Mouse (Mus musculus): Measurements from ENCODE around the gene Adamtsl1. TPM values are rescaled to one million over a fixed set of nuclear protein-coding genes. Genes with fewer than 3 reads are reported as not detected.

Gene Adamtsl1
- polyA plus RNA-seq, 1 experiment from 2014 or later, result 22.0 TPM

GRCm38 (mm10) chr4:86314442-86314841 lies 800.5 kb downstream of the Adamtsl1 start:
- no peak for ATAC-seq (ENCODE audit: low FRiP score, low read depth)
- 82% methylated on average over 3 of the region's 3 CpGs for WGBS
- Histone ChIP-seq H3K4me1 (no peaks in the 10 kb centered on the region), H3K4me2 (replicated peaks) (no peak overlapping the region), H3K36me3 (no peaks in the 10 kb centered on the region), H3K9me3 (no peaks in the 10 kb centered on the region), H3K27ac (no peak overlapping the region), H3K27me3 (replicated peaks) (no peaks in the 10 kb centered on the region), H3K4me3 (no peak overlapping the region), H3K9ac (no peak overlapping the region)

- Histone ChIP-seq H3K4me2 (replicated peaks) (no peak overlapping the region), H3K9me3 (no peaks in the 10 kb centered on the region), H3K4me3 (no peak overlapping the region), H3K9ac (no peak overlapping the region), H3K27me3 (replicated peaks) (no peaks in the 10 kb centered on the region), H3K27ac (no peak overlapping the region), H3K36me3 (no peaks in the 10 kb centered on the region), H3K4me1 (no peaks in the 10 kb centered on the region)
- no peak for ATAC-seq (ENCODE audit: low FRiP score, low read depth)
- WGBS, result 71% methylated on average over 4 of the region's 4 CpGs
Measured at GRCm38 (mm10) chr4:86315122-86315521, 801.1 kb downstream of the Adamtsl1 start.

GRCm38 (mm10) chr4:86317916-86318542 lies 804.1 kb downstream of the Adamtsl1 start:
- WGBS, result 83% methylated on average over 3 of the region's 3 CpGs
- no peak overlapping the region for H3K4me3 ChIP-seq
- no peak overlapping the region for H3K4me2 ChIP-seq (replicated peaks)
- no peaks in the 10 kb centered on the region for H3K4me1 ChIP-seq
- H3K27ac ChIP-seq, result no peak overlapping the region
- no peaks in the 10 kb centered on the region for H3K27me3 ChIP-seq (replicated peaks)
- ATAC-seq (ENCODE audit: low FRiP score, low read depth), result no peak
- H3K9me3 ChIP-seq, result no peaks in the 10 kb centered on the region
- no peaks in the 10 kb centered on the region for H3K36me3 ChIP-seq
- no peak overlapping the region for H3K9ac ChIP-seq

- no peak overlapping the region for H3K4me2 ChIP-seq (replicated peaks)
- peaks cover 5% of the 10 kb centered on the region for H3K4me1 ChIP-seq
- WGBS, result 74% methylated on average over 2 of the region's 2 CpGs
- no peaks in the 10 kb centered on the region for H3K36me3 ChIP-seq
- H3K9me3 ChIP-seq, result no peaks in the 10 kb centered on the region
- no peak overlapping the region for H3K4me3 ChIP-seq
- H3K27me3 ChIP-seq (replicated peaks), result no peaks in the 10 kb centered on the region
- no peak overlapping the region for H3K9ac ChIP-seq
- no peak for ATAC-seq (ENCODE audit: low FRiP score, low read depth)
- no peak overlapping the region for H3K27ac ChIP-seq
Measured at GRCm38 (mm10) chr4:86325411-86325810, 811.4 kb downstream of the Adamtsl1 start.

GRCm38 (mm10) chr4:86326003-86326402 lies 812.0 kb downstream of the Adamtsl1 start:
- ATAC-seq (ENCODE audit: low FRiP score, low read depth), result no peak
- WGBS, result 86% methylated on average over 5 of the region's 5 CpGs
- H3K36me3 ChIP-seq, result no peaks in the 10 kb centered on the region
- H3K27ac ChIP-seq, result no peak overlapping the region
- H3K9ac ChIP-seq, result no peak overlapping the region
- H3K27me3 ChIP-seq (replicated peaks), result no peaks in the 10 kb centered on the region
- no peak overlapping the region for H3K4me3 ChIP-seq
- H3K9me3 ChIP-seq, result no peaks in the 10 kb centered on the region
- peaks cover 5% of the 10 kb centered on the region for H3K4me1 ChIP-seq
- H3K4me2 ChIP-seq (replicated peaks), result no peak overlapping the region

DNA sequence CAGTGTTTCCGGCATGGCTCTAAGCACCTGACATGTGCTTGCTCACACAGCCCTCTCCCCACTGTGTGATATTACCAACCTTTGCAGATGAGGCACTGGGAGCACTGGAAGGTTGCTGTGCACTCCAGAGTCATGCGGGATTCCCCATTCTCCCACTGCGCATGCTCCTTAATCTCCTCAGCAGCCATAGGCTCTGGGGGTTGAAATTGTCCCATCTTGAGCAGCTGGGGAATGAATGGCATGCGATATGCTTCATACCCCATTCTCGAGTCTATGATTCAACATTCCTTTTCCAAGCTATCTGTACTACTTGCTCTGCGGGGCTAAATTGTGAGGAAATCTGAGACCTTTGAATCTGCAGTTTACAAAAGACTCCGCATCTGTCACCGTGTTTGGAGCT lies 812.7 kb downstream of the Adamtsl1 start:
- no peaks in the 10 kb centered on the region for H3K9me3 ChIP-seq
- no peak overlapping the region for H3K4me2 ChIP-seq (replicated peaks)
- 85% methylated on average over 8 of the region's 8 CpGs for WGBS
- 0 out of 2 replicates have a peak, but pooled peaks have one; percentile 44 for ATAC-seq (ENCODE audit: low FRiP score, low read depth)
- no peaks in the 10 kb centered on the region for H3K36me3 ChIP-seq
- H3K27me3 ChIP-seq (replicated peaks), result no peaks in the 10 kb centered on the region
- no peak overlapping the region for H3K9ac ChIP-seq
- H3K4me3 ChIP-seq, result no peak overlapping the region
- no peak overlapping the region for H3K27ac ChIP-seq
- H3K4me1 ChIP-seq, result peaks cover 5% of the 10 kb centered on the region

- Histone ChIP-seq H3K36me3 (no peaks in the 10 kb centered on the region), H3K4me2 (replicated peaks) (no peak overlapping the region), H3K9ac (no peak overlapping the region), H3K27ac (no peak overlapping the region), H3K9me3 (no peaks in the 10 kb centered on the region), H3K4me1 (peaks cover 5% of the 10 kb centered on the region), H3K27me3 (replicated peaks) (no peaks in the 10 kb centered on the region), H3K4me3 (no peak overlapping the region)
- WGBS, result 93% methylated on average over 1 of the region's 1 CpGs
- ATAC-seq (ENCODE audit: low FRiP score, low read depth), result no peak
Measured at GRCm38 (mm10) chr4:86329481-86329880, 815.5 kb downstream of the Adamtsl1 start.

DNA sequence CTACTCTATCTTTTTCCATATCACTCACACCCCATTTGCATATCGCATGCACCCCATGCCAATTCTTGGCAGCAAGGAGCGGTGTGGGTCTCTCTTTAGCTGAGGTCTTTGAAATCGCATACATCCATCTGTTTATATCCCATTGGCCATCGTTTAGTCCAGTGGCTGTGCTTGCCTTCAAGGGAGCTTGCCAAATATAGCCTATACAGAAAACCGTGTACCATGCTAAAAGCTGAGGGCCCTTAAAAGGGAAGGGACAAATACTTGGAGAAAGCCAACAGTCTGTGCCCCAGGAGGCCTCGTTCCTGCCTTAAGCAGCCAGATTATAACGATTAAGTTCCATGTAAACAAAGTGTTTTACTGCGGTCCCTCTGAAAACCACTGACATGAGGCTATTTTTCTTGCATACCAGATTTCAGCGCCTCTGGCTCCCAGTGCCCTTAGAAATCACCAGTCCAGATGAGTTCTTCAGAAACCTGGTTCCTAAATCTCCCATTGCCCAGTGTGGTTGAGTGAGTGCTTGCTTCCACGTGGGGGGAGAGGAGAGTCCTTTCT lies 822.0 kb downstream of the Adamtsl1 start:
- H3K4me2 ChIP-seq (replicated peaks), result no peak overlapping the region
- no peak for ATAC-seq (ENCODE audit: low FRiP score, low read depth)
- WGBS, result 51% methylated on average over 10 of the region's 10 CpGs

DNA sequence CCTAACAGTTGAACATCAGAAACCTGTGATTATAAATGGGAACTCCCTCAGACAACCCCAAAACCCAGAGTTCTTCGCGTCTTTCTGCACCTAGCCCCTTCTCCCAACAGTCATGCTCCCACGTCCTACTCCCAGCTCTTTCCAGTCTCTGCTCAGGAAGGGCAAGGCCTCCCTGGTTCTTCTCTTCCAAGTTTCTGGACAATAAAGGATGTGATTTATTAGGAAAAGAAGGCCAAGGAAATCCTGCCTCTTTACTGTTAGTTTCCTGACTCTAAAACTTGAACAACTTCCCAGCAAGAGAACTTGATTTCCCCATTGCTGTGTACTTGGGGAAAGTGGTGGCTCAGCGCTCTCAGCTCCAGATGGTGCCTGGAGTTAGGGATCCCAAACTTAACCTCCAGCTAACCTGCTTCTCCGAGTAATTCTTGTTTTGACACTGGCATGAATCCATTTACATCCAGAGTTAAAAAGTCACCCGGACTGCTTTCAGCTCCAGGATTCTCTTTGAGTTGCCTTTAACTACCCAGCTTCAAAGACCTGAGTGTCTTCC lies 823.3 kb downstream of the Adamtsl1 start:
- ATAC-seq (ENCODE audit: low FRiP score, low read depth), result no peak

More for the DNA sequence above, 822.0 kb downstream of the Adamtsl1 start:
- no peak overlapping the region for H3K4me3 ChIP-seq
- no peaks in the 10 kb centered on the region for H3K4me1 ChIP-seq
- no peaks in the 10 kb centered on the region for H3K27me3 ChIP-seq (replicated peaks)
- no peak overlapping the region for H3K27ac ChIP-seq
- no peaks in the 10 kb centered on the region for H3K9me3 ChIP-seq
- no peaks in the 10 kb centered on the region for H3K36me3 ChIP-seq
- no peak overlapping the region for H3K9ac ChIP-seq

GRCm38 (mm10) chr4:86349341-86349740 lies 835.4 kb downstream of the Adamtsl1 start:
- ATAC-seq (ENCODE audit: low FRiP score, low read depth), result no peak
- 94% methylated on average over 4 of the region's 4 CpGs for WGBS

More for the DNA sequence above, 823.3 kb downstream of the Adamtsl1 start:
- 76% methylated on average over 6 of the region's 6 CpGs for WGBS
- Histone ChIP-seq H3K27me3 (replicated peaks) (no peaks in the 10 kb centered on the region), H3K4me2 (replicated peaks) (no peak overlapping the region), H3K9ac (no peak overlapping the region), H3K9me3 (no peaks in the 10 kb centered on the region), H3K4me3 (no peak overlapping the region), H3K27ac (no peak overlapping the region), H3K36me3 (peaks cover 5% of the 10 kb centered on the region), H3K4me1 (no peaks in the 10 kb centered on the region)

DNA sequence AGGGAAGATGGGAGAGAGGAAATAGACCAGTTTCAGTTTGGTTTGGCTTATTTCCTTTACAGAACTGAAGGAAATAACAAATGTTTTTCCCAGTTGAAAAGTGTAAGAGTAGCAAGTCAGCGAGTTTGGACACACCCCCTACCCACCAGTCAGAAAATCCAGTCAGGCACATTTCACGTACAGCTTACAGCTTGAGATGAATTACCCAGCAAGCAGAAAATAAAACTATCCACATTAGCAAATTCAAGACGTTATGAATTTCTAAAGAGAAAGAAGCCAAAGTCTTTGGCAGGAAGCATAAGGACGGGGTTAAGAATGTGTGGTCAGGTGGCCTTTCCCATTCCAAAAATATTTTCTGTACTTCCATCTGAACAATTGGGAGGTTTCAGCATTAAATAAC lies 838.1 kb downstream of the Adamtsl1 start:
- Histone ChIP-seq H3K4me2 (replicated peaks) (no peak overlapping the region), H3K9ac (no peak overlapping the region), H3K27ac (no peak overlapping the region), H3K27me3 (replicated peaks) (no peaks in the 10 kb centered on the region), H3K36me3 (0 out of 2 replicates have a peak, but pooled peaks cover 2% of the 10 kb centered on the region), H3K4me1 (no peaks in the 10 kb centered on the region), H3K9me3 (no peaks in the 10 kb centered on the region), H3K4me3 (no peak overlapping the region)
- WGBS, result 86% methylated on average over 4 of the region's 4 CpGs
- no peak for ATAC-seq (ENCODE audit: low FRiP score, low read depth)

More at GRCm38 (mm10) chr4:86349341-86349740, 835.4 kb downstream of the Adamtsl1 start:
- Histone ChIP-seq H3K27me3 (replicated peaks) (no peaks in the 10 kb centered on the region), H3K4me2 (replicated peaks) (no peak overlapping the region), H3K4me1 (no peaks in the 10 kb centered on the region), H3K9me3 (no peaks in the 10 kb centered on the region), H3K9ac (no peak overlapping the region), H3K27ac (no peak overlapping the region), H3K36me3 (no peaks in the 10 kb centered on the region), H3K4me3 (no peak overlapping the region)

DNA sequence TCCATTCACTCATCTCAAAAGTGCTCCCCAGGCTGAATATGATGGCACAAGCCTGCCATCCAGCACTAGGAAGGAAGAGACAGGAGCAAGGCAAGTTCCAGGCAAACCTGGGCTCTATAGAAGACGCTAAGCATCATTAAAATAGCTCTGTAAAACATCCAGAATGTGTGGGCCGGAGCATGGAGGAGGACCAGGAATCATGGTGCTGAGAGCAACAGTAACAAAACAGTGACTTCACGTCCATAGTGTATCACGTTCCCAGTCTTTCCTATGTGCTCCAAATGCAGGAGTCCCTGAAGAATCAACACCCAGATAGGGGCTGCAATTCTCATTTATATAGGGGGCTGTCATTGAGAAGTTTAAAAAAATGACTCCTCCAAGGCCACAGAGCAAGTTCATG lies 839.6 kb downstream of the Adamtsl1 start:
- H3K4me3 ChIP-seq, result no peak overlapping the region
- ATAC-seq (ENCODE audit: low FRiP score, low read depth), result no peak
- no peak overlapping the region for H3K4me2 ChIP-seq (replicated peaks)
- H3K27ac ChIP-seq, result no peak overlapping the region
- H3K9ac ChIP-seq, result no peak overlapping the region
- H3K9me3 ChIP-seq, result no peaks in the 10 kb centered on the region
- no peaks in the 10 kb centered on the region for H3K4me1 ChIP-seq
- 91% methylated on average over 4 of the region's 4 CpGs for WGBS
- H3K27me3 ChIP-seq (replicated peaks), result no peaks in the 10 kb centered on the region
- H3K36me3 ChIP-seq, result 0 out of 2 replicates have a peak, but pooled peaks cover 2% of the 10 kb centered on the region
